Mouse (Mus musculus) adrenal gland, postnatal 25 days (tissue): ENCODE measurements around the gene Scn8a. TPM values are rescaled to one million over a fixed set of nuclear protein-coding genes. Genes with fewer than 3 reads are reported as not detected.

ENCODE experiments used
- total RNA-seq: library from RNA; stranded (reverse); gene quantifications from 2 replicates; pipeline ENCODE4 v1.2.3, GENCODE M21; 2021

Scn8a gene
- total RNA-seq, 1 experiment from 2014 or later: 4.4 TPM

Other genes starting within 250 kb of the Scn8a start
- gene Smagp, start 232.9 kb upstream of the Scn8a start, total RNA-seq: 37.9 and 39.0 TPM in 2 replicates
- 1.3 and 1.8 TPM in 2 replicates for gene Bin2, start 200.3 kb upstream of the Scn8a start, total RNA-seq
- gene Cela1, start 181.9 kb upstream of the Scn8a start, total RNA-seq: 58.0 and 58.6 TPM in 2 replicates
- gene Galnt6, start 140.5 kb upstream of the Scn8a start, total RNA-seq: 3.8 and 6.3 TPM in 2 replicates
- gene Slc4a8, start 108.1 kb upstream of the Scn8a start, total RNA-seq: 4.9 and 6.3 TPM in 2 replicates
- not detected in 2 replicates for gene Gm47841, start 177.5 kb downstream of the Scn8a start, total RNA-seq
- gene Fignl2, start 208.7 kb downstream of the Scn8a start, total RNA-seq: 9.0 and 10.2 TPM in 2 replicates
- 0.62 and 0.64 TPM in 2 replicates for gene Ankrd33, start 245.9 kb downstream of the Scn8a start, total RNA-seq